Mouse (Mus musculus): ENCODE data around the gene Cldn2. TPM values are rescaled to one million over a fixed set of nuclear protein-coding genes. Genes with fewer than 3 reads are reported as not detected.

Gene Cldn2
- polyA plus RNA-seq (2017; shearing (Covaris generic)), result under 1 TPM in 1 of 2 experiments, not detected in 1; 0.12 TPM

GRCm38 (mm10) chrX:139800406-139800878 is at the start of gene Cldn2:
Gene Cldn2 (plus strand): TSS chrX:139800828.

GRCm38 (mm10) chrX:139782278-139783044 is 18.2 kb upstream of the Cldn2 start, which contains the start of gene Ripply1:
Gene Ripply1 (minus strand): TSS chrX:139782353.

Other genes with a start within 250 kb of the Cldn2 start
- gene Rnf128, start 237.5 kb upstream of the Cldn2 start, polyA plus RNA-seq (2017; shearing (Covaris generic)), result 10 to 100 TPM in 1 of 2 experiments, 1 to 10 TPM in 1; 8.4 to 12.4 TPM
- gene Tbc1d8b, start 115.8 kb upstream of the Cldn2 start, polyA plus RNA-seq (2017; shearing (Covaris generic)), result 10 to 100 TPM in 1 of 2 experiments, 1 to 10 TPM in 1; 4.6 to 10.9 TPM
- 1 to 10 TPM in 1 of 2 experiments, under 1 TPM in 1; 0.37 to 1.2 TPM for gene Gm15013, start 86.3 kb upstream of the Cldn2 start, polyA plus RNA-seq (2017; shearing (Covaris generic))
- gene Ripply1, start 18.5 kb upstream of the Cldn2 start, polyA plus RNA-seq (2017; shearing (Covaris generic)), result not detected
- gene Morc4, start 70.8 kb downstream of the Cldn2 start, polyA plus RNA-seq (2017; shearing (Covaris generic)), result 1 to 10 TPM in 1 of 2 experiments, under 1 TPM in 1; 0.27 to 1.5 TPM
- 1 to 10 TPM; 6.3 to 7.9 TPM for gene Rbm41, start 197.8 kb downstream of the Cldn2 start, polyA plus RNA-seq (2017; shearing (Covaris generic))